Mouse (Mus musculus) intestine, embryonic 15.5 days (tissue): ENCODE measurements around the gene Dnajb3. TPM values are rescaled to one million over a fixed set of nuclear protein-coding genes. Genes with fewer than 3 reads are reported as not detected.
A peak's percentile ranks its signal among the peaks of the same experiment; 100 is the strongest.

Experiments
- ATAC-seq: fragments of 200-750 bp; cut with Nextera tagmentation; 2 replicates; pipeline ENCODE4 v1.8.0; 2017; ENCODE audit warnings: moderate TSS enrichment, moderate library complexity
- H3K27ac ChIP-seq: fragments of 300-500 bp; sonication (generic); 2 replicates; pipeline ENCODE4 v1.5.1; 2015; ENCODE audit warnings: mild to moderate bottlenecking, inconsistent platforms
- H3K27me3 ChIP-seq: fragments of 300-500 bp; sonication (generic); replicated peaks from 2 replicates; pipeline ENCODE4 v1.6.1; 2015; ENCODE audit warnings: inconsistent platforms
- H3K36me3 ChIP-seq: fragments of 300-500 bp; sonication (generic); 2 replicates; pipeline ENCODE4 v1.6.1; 2015; ENCODE audit warnings: inconsistent platforms
- H3K4me1 ChIP-seq: fragments of 300-500 bp; sonication (generic); replicated peaks from 2 replicates; pipeline ENCODE4 v1.6.1; 2015; ENCODE audit warnings: inconsistent platforms
- H3K4me2 ChIP-seq: fragments of 300-500 bp; sonication (generic); replicated peaks from 2 replicates; pipeline ENCODE4 v1.6.1; 2015; ENCODE audit warnings: mild to moderate bottlenecking, inconsistent platforms
- H3K4me3 ChIP-seq: fragments of 300-500 bp; sonication (generic); replicated peaks from 2 replicates; pipeline ENCODE4 v1.5.1; 2015; ENCODE audit warnings: inconsistent platforms
- H3K9ac ChIP-seq: fragments of 300-500 bp; sonication (generic); 2 replicates; pipeline ENCODE4 v1.6.1; 2015; ENCODE audit warnings: inconsistent platforms
- H3K9me3 ChIP-seq: fragments of 300-500 bp; sonication (generic); 2 replicates; pipeline ENCODE4 v1.6.1; 2016; ENCODE audit warnings: inconsistent platforms
- WGBS: fragments of 180-500 bp; shearing (Covaris S2); methylation state at CpG from one replicate; pipeline ENCODE4 v1.1.7; 2015; 5-methylcytosine and 5-hydroxymethylcytosine counted together
- polyA plus RNA-seq: library from polyadenylated mRNA; unstranded; fragments of >200 nt; fragmentation: Nextera tagmentation; extraction: Ambion mirVana; gene quantifications from 2 replicates; pipeline ENCODE4 v1.2.1, GENCODE M21; 2015

Gene Dnajb3
- polyA plus RNA-seq = 6.1 and 8.3 TPM in 2 replicates

DNA sequence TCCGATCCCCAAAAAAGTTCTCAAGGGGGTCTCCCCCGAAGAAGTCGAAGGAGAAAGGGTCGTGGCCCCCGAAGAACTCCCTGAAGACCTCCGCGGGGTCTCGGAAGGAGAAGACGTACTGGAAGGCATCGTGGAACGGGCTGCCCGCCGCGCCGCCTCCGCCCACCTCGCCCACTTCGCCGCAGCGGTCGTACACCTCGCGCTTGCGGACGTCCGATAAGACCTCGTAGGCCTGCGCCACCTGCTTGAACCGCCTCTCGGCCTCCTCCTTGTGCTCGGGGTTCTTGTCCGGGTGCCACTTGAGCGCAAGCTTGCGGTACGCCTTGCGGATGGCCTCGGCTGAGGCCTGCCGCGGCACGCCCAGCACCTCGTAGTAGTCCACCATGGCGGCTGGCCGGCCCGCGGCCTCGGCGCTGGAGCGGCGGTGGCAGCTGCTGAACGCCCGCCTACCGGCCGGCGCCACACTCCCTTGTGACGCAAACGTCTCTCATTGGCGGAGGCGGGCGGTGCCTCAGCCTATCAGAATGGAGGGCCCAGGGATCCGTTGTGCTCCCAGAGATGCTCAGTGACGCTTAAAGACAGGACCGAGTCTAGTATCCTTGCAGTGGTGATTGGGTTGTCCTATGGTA is at the start of gene Dnajb3:
Gene Dnajb3 (minus strand): TSS at position 489 of the 629 bp plus-strand sequence.
- peaks cover 8% of the 10 kb centered on the region; the same call in 1 of the 2 replicates for H3K4me1 ChIP-seq

DNA sequence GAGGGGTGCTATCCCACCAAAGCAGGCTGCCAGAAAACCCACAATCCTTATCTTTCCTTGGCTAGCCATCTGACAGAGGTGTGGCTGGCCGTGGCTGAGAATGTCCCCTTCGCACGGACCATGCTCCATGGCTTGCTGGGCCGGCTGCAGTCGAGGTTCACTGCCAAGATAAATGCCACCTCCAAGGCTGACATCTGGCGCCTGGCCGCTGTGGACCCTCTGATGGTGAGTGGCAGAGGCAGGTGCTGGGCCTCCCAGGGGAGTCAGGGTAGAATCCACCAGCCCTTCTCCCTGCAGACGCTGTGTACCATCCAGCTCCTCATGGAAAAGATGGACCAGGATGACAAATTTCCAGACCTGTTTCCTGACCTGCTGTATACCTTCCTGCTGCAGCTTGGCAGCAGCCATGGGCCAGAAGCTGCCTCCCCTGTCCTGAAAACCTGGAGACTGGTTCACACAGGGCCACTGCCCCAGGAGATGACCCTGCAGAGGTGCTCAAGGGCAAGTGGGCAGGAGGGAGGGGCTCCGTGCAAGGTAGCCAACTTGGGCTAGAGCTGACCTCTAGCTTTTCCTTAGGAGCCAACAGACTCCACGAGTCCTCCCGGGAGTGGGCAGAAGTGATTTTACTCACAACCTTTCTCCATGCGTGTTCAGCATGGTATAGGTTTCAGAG is 49.3 kb upstream of the Dnajb3 start:
- H3K4me1 ChIP-seq = 0 out of 2 replicates have a peak, but pooled peaks cover 8% of the 10 kb centered on the region
- no peak overlapping the region for H3K27ac ChIP-seq
- WGBS = 84% methylated on average over 12 of the region's 12 CpGs
- H3K4me3 ChIP-seq = no peak overlapping the region
- 0 out of 2 replicates have a peak, but pooled peaks cover 9% of the 10 kb centered on the region for H3K9me3 ChIP-seq
- 0 out of 2 replicates have a peak, but pooled peaks cover 1% of the 10 kb centered on the region for H3K36me3 ChIP-seq
- no peak overlapping the region for H3K4me2 ChIP-seq
- H3K27me3 ChIP-seq = no peaks in the 10 kb centered on the region
- no peak overlapping the region for H3K9ac ChIP-seq
- ATAC-seq = no peak

More for the DNA sequence above, at the start of gene Dnajb3:
- peak; percentile 95 for ATAC-seq
- Histone ChIP-seq H3K4me2 (peak within 1 kb of the TSS; percentile 88), H3K9ac (peak within 1 kb of the TSS; percentile 72), H3K27me3 (no peaks in the 10 kb centered on the region), H3K9me3 (peaks cover 3% of the 10 kb centered on the region; the same call in 1 of the 2 replicates), H3K4me3 (peak within 1 kb of the TSS; percentile 50), H3K27ac (no peak within 1 kb of the TSS), H3K36me3 (no peaks in the 10 kb centered on the region)
- WGBS = 5% methylated on average over 62 of the region's 62 CpGs

DNA sequence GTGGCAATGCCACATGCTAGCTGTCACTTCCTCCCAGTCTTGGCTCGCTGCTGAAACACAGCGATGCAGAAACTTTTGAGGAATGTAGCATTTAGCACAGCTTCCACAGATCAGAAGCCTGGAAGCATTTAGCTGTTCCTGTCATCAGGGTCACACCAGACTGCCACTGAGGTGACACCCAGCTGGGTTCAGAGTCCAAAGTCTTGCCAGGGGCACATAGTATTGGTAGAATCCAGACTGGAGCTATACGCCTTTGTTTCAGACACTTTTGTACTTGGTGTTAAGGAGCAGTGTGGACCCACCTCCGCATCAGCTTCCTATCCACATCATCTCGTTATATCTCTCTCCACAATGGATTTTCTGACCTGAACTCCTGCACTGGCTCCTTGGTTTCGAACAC is 48.0 kb upstream of the Dnajb3 start:
- H3K4me3 ChIP-seq = no peak overlapping the region
- H3K9me3 ChIP-seq = 0 out of 2 replicates have a peak, but pooled peaks cover 9% of the 10 kb centered on the region
- H3K27me3 ChIP-seq = no peaks in the 10 kb centered on the region
- whole genome bisulfite sequencing = 71% methylated on average over 6 of the region's 6 CpGs
- no peak overlapping the region for H3K4me2 ChIP-seq
- H3K4me1 ChIP-seq = no peaks in the 10 kb centered on the region
- H3K36me3 ChIP-seq = no peaks in the 10 kb centered on the region
- ATAC-seq = peak; percentile 36
- H3K27ac ChIP-seq = no peak overlapping the region
- no peak overlapping the region for H3K9ac ChIP-seq

DNA sequence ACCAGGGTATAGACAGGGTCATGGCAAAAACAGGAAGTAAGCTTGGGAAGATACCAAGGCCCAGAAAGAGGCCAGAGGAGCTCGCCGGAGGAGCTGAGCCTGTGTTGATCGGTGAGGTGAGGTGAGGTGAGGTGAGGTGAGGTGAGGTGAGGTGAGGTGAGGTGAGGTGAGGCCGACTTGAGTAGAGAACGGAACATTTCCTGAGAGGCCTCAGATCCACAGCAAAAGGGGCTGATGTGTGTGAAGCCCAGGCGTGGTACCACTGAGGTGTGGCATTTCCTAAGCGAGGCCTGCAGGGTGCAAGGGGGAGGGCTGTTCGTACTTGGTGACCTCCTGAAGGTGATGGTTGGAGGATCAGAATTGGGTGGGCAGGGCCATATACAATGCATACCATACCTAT is 47.5 kb upstream of the Dnajb3 start:
- Histone ChIP-seq H3K27ac (no peak overlapping the region), H3K9me3 (0 out of 2 replicates have a peak, but pooled peaks cover 9% of the 10 kb centered on the region), H3K36me3 (no peaks in the 10 kb centered on the region), H3K4me3 (no peak overlapping the region), H3K27me3 (no peaks in the 10 kb centered on the region), H3K4me1 (no peaks in the 10 kb centered on the region), H3K4me2 (no peak overlapping the region), H3K9ac (no peak overlapping the region)
- WGBS = 72% methylated on average over 8 of the region's 8 CpGs
- peak; percentile 13 for ATAC-seq

DNA sequence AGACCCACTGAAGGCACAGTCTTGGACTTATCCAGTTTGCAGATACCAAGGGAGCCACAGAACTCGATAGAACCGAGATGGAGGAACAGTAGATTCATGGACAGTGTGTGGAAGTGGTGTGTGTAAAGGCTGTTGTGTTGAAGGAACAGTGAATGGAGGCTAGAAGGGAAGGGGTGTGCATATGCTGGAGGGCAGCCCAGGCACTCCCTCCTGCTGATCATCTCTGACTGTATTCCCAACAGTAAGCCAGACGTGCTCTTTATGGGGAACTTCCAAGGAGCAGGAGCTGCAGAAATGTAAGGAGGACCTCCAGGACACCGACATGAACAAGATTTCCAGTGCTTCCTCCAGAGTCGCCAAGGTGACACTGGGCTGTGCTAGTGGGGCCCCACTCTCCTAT is 44.4 kb upstream of the Dnajb3 start:
- no peak overlapping the region for H3K4me3 ChIP-seq
- H3K4me1 ChIP-seq = no peaks in the 10 kb centered on the region
- peaks cover 5% of the 10 kb centered on the region; the same call in 1 of the 2 replicates for H3K9me3 ChIP-seq
- H3K27ac ChIP-seq = no peak overlapping the region
- ATAC-seq = no peak
- H3K4me2 ChIP-seq = no peak overlapping the region
- no peaks in the 10 kb centered on the region for H3K27me3 ChIP-seq
- WGBS = 81% methylated on average over 5 of the region's 5 CpGs
- H3K36me3 ChIP-seq = no peaks in the 10 kb centered on the region
- H3K9ac ChIP-seq = no peak overlapping the region

DNA sequence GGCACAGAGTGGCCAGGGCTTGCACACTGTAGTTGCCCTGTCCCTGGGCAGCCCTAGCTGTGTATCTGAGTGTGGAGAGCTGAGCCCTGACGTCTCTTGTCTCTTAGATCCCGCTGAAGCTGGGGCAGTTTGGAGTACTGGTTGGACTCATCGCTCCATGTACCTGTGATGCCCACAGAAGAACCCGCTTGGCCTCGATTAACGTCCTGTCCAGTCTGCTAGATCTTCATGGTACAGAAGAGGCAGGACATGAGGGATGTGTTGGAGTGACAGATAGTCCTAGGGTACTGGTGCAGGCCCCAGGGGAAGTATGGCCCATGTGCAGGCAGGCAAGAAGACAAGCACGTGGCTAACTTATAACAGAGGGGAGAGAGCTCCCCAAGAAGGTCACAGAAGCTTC is 44.0 kb upstream of the Dnajb3 start:
- no peak overlapping the region for H3K9ac ChIP-seq
- no peak for ATAC-seq
- 78% methylated on average over 7 of the region's 7 CpGs for WGBS
- H3K4me2 ChIP-seq = no peak overlapping the region
- no peaks in the 10 kb centered on the region for H3K4me1 ChIP-seq
- no peaks in the 10 kb centered on the region for H3K27me3 ChIP-seq
- peaks cover 3% of the 10 kb centered on the region; the same call in 1 of the 2 replicates for H3K9me3 ChIP-seq
- no peak overlapping the region for H3K4me3 ChIP-seq
- no peaks in the 10 kb centered on the region for H3K36me3 ChIP-seq
- no peak overlapping the region for H3K27ac ChIP-seq

DNA sequence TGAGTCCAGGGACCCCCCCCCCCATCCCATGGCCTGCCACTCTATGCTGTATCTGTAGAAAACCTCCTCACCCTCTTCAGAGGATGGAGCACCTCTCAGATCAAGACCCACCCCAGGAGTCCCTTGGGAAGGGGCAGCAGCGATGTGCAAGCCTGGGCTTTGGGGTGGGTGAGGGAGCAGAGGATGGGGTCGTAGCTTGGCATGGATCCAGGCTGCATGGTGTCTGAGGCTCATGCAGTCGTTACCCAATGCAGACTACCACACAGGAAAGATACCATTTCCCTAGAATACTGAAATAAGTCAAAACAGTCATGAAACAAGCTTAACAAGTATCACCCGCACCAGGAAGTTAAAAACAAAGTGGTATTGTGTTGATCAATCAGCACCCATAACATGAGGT is 43.1 kb upstream of the Dnajb3 start:
- peaks cover 8% of the 10 kb centered on the region; the same call in 1 of the 2 replicates for H3K9me3 ChIP-seq
- no peaks in the 10 kb centered on the region for H3K4me1 ChIP-seq
- no peak overlapping the region for H3K4me3 ChIP-seq
- no peaks in the 10 kb centered on the region for H3K36me3 ChIP-seq
- no peak overlapping the region for H3K4me2 ChIP-seq
- no peak overlapping the region for H3K9ac ChIP-seq
- ATAC-seq = no peak
- H3K27me3 ChIP-seq = no peaks in the 10 kb centered on the region
- no peak overlapping the region for H3K27ac ChIP-seq
- WGBS = 70% methylated on average over 4 of the region's 4 CpGs

DNA sequence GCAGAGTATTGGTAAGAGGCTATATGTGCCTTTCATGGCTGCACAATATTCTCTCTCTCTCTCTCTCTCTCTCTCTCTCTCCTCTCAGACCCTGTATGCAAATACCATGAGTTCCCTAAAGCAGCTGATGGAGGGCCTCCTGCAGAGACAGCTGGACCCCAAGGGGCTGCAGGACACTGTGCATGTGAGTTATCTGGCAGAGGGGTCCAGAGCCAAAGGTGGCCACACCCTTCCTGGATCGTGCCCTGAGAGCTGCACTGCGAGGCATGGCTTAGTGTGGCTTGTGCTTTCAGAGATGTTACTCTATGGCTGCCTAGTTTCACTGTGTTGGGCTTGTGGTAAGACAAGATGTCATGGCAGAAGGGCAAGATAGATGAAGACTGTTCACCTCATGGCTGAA is 42.1 kb upstream of the Dnajb3 start:
- no peak for ATAC-seq
- WGBS = 53% methylated on average over 2 of the region's 2 CpGs
- H3K4me3 ChIP-seq = no peak overlapping the region
- peaks cover 12% of the 10 kb centered on the region for H3K9me3 ChIP-seq
- H3K36me3 ChIP-seq = no peaks in the 10 kb centered on the region
- no peaks in the 10 kb centered on the region for H3K27me3 ChIP-seq
- H3K9ac ChIP-seq = no peak overlapping the region
- H3K4me1 ChIP-seq = no peaks in the 10 kb centered on the region
- H3K4me2 ChIP-seq = no peak overlapping the region
- H3K27ac ChIP-seq = no peak overlapping the region

DNA sequence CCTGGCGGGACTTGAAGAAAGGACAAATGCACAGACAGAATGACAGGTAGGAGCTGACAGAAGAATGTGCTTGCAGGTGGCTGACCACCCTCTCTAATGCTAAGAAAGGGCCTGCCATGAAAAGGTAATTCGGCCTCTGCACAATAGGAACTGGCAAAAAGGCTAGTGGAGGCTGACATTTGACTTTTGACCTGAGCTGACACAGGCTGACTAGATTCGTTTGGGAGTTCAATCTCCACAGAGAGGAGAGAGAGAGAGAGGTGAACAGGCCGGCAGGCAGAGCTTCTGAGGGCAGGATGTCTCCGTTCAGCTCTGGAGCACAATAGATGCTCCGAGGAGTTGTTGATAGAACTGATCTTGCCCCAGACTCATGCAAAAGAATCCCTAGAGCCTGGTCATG is 40.8 kb upstream of the Dnajb3 start:
- Histone ChIP-seq H3K27ac (no peak overlapping the region), H3K36me3 (no peaks in the 10 kb centered on the region), H3K4me1 (no peaks in the 10 kb centered on the region), H3K9ac (no peak overlapping the region), H3K9me3 (peaks cover 17% of the 10 kb centered on the region), H3K4me3 (no peak overlapping the region), H3K27me3 (no peaks in the 10 kb centered on the region), H3K4me2 (no peak overlapping the region)
- 49% methylated on average over 6 of the region's 6 CpGs for WGBS
- ATAC-seq = no peak

DNA sequence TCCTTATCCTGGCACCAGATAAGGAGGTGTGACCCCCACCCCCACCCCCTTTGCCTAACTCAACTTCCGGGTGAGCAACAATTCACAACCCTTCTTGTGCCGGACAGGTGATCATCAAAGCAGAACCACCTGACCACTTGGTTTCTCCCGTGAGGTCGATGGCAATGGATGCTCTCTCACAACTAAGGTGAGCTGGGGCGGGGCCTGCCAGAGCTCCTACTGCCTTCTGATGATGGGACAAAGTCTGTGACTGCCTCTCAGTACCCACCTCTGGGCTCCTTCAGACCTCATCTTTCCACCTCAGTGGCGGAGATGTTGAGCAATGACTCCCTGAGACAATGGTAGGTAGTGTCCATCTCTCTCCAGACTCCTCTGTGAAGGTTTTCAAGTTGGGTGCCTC is 40.3 kb upstream of the Dnajb3 start:
- Histone ChIP-seq H3K4me3 (no peak overlapping the region), H3K27me3 (no peaks in the 10 kb centered on the region), H3K4me1 (no peaks in the 10 kb centered on the region), H3K4me2 (no peak overlapping the region), H3K9me3 (peaks cover 20% of the 10 kb centered on the region), H3K27ac (no peak overlapping the region), H3K36me3 (no peaks in the 10 kb centered on the region), H3K9ac (no peak overlapping the region)
- 79% methylated on average over 6 of the region's 6 CpGs for WGBS
- 0 out of 2 replicates have a peak, but pooled peaks have one; percentile 3 for ATAC-seq

DNA sequence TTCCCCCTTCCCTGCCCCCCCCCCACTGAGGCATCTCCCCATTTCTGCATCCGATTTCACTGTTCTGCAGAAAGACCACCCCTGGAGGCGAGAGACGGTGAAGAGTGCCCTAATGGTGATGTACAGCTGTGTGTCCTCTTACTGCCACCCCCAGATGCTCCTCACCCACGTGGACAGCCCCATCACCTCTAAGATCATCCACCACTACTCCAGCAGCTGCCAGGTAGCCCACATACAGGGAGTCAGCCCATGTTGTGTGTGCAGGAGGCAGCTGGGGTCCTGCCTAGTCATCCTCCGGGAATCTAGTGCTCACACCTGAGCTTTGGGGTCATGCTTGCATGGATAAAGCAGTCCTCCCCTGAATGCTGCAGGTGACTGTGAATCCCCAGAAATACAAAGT is 38.3 kb upstream of the Dnajb3 start:
- Histone ChIP-seq H3K9ac (no peak overlapping the region), H3K4me3 (no peak overlapping the region), H3K4me1 (no peaks in the 10 kb centered on the region), H3K36me3 (no peaks in the 10 kb centered on the region), H3K9me3 (peaks cover 33% of the 10 kb centered on the region), H3K27me3 (no peaks in the 10 kb centered on the region), H3K27ac (no peak overlapping the region), H3K4me2 (no peak overlapping the region)
- WGBS = 62% methylated on average over 5 of the region's 5 CpGs
- no peak for ATAC-seq

DNA sequence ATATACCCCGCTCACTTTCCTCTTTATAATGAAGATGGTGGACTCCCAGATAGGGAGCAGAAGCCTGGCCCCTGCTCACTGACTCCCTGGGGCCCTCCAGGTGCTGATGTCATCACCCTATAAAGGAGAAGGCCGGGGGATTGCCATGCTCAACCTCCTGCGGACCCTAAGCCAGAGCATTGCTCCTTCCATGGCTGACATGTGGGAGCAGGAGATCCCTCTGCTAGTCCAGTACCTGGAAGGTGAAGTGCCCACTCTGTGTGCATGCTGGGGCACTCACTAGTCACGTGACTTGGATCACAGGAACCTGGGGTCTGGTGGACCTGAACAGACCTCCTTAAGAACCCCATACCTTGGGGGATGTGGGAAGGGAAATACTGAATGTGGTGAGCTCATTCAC is 35.0 kb upstream of the Dnajb3 start:
- no peak overlapping the region for H3K4me3 ChIP-seq
- no peak overlapping the region for H3K4me2 ChIP-seq
- H3K27me3 ChIP-seq = no peaks in the 10 kb centered on the region
- H3K27ac ChIP-seq = no peak overlapping the region
- H3K4me1 ChIP-seq = no peaks in the 10 kb centered on the region
- H3K9me3 ChIP-seq = peaks cover 37% of the 10 kb centered on the region
- no peak overlapping the region for H3K9ac ChIP-seq
- H3K36me3 ChIP-seq = no peaks in the 10 kb centered on the region
- ATAC-seq = no peak
- 71% methylated on average over 4 of the region's 4 CpGs for WGBS

DNA sequence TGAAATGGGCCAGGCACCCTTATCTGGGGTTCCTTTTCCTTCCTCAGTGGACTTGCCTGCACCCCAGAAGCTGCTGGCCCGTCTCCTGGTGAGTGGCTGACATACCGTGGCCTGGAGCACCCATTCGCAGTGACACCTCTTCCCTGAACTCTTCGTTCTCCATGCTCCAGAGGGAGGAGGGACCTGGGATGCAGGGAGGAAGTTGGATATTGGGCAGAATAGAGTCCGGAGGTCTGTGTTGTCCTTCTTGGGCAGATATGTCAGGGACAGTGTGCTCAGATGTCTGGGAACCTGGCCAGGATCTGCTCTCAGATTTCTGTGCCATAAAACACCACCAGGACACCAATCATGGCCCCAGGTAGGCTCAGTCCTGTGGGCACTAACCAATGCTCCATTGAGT is 34.5 kb upstream of the Dnajb3 start:
- Histone ChIP-seq H3K9ac (no peak overlapping the region), H3K4me2 (no peak overlapping the region), H3K36me3 (no peaks in the 10 kb centered on the region), H3K4me3 (no peak overlapping the region), H3K27ac (no peak overlapping the region), H3K27me3 (no peaks in the 10 kb centered on the region), H3K4me1 (no peaks in the 10 kb centered on the region), H3K9me3 (peaks cover 40% of the 10 kb centered on the region)
- WGBS = 70% methylated on average over 5 of the region's 5 CpGs
- no peak for ATAC-seq
